Comparison of ENCODE assay signal across 31 mouse cellular contexts in the genomic region with DNA sequence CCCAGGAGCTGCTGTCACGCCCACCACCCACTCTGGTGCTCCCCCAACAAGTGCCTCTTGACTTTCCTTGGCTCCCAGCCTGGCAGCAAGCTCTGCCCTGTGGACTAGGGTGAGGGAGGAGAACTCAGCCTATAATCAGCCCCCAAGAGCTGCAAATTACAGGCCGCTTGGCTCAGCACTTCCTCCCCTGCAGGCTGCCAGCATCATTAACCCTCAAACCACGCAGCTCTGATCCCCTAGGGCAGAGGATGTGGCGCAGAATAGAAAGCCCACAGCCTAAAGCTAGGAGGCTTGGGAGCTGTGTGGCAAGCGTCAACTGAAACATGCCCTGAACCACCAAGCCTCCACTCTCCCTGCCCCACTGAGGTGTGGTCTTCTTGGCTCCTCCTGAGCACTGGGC. TPM values are rescaled to one million over a fixed set of nuclear protein-coding genes. Genes with fewer than 3 reads are reported as not detected.
DNase-seq lines count a peak whose midpoint lies in the region; ATAC-seq lines count a peak whose summit lies in the region.
"Had no signal": no experiment of that assay in that cellular context is flagged by ENCODE, and none has a peak within 500 bp of the region (broad histone marks: within the 10 kb centered on the region; RNA-seq: fewer than 3 reads in every experiment).

No protein-coding gene starts in this region.

- no peak for ATAC-seq in heart, embryonic 16.5 days (replicated peaks; ENCODE audit: extremely low read depth, insufficient read depth, low FRiP score)
- 0 out of 2 replicates have a peak, but pooled peaks have one; percentile 23 for ATAC-seq in common myeloid progenitor, adult 5-6 weeks (replicated peaks; ENCODE audit: low read depth, poor library complexity, severe bottlenecking)
- ATAC-seq: intestine, embryonic 15.5 days; liver, embryonic 12.5 days had no signal

- H3K9ac ChIP-seq in heart, embryonic 16.5 days (ENCODE audit: low read length), result no peak overlapping the region
- H3K9ac ChIP-seq: embryonic facial prominence, embryonic 13.5 days; hindbrain, embryonic 12.5 days; intestine, embryonic 15.5 days; limb, embryonic 12.5 days; liver, embryonic 12.5 days had no signal

- no peak for DNase-seq in heart, adult 11 months
- peak; percentile 32 to 51 for DNase-seq in CD8-positive naive resting alpha-beta T cell, adult 2 months (ENCODE audit: low read depth in 2 of 2, low spot score in 2 of 2)
- peak; percentile 48 to 53 for DNase-seq in thymus, postnatal 10 days (ENCODE audit: low spot score in 2 of 2)
- no peak for DNase-seq in urinary bladder, postnatal 4 days (ENCODE audit: low spot score in 2 of 2)
- DNase-seq in layer of hippocampus, adult 18-20 months (ENCODE audit: low spot score in 2 of 2), result no peak
- no peak for DNase-seq in frontal cortex, postnatal 25 days (ENCODE audit: low spot score in 2 of 2)
- DNase-seq: adrenal gland, postnatal 36 days; cerebellum, adult 11 months; cerebellum, postnatal 10 days; gastrocnemius, postnatal 36 days; heart, postnatal 10 days; kidney, adult 8-10 months; kidney, postnatal 10 days; layer of hippocampus, postnatal 36 days; lung, adult 18-20 months; retina, postnatal 1 day had no signal

- peaks cover 32% of the 10 kb centered on the region for H3K36me3 ChIP-seq in heart, embryonic 16.5 days (ENCODE audit: control insufficient read depth, insufficient read depth)

- H3K9me3 ChIP-seq in heart, embryonic 16.5 days (replicated peaks; ENCODE audit: control insufficient read depth, low read length), result no peaks in the 10 kb centered on the region
- H3K9me3 ChIP-seq: embryonic facial prominence, embryonic 13.5 days; hindbrain, embryonic 12.5 days; intestine, embryonic 15.5 days; limb, embryonic 12.5 days; liver, embryonic 12.5 days had no signal

- H3K27me3 ChIP-seq in heart, embryonic 16.5 days (ENCODE audit: control insufficient read depth, insufficient read depth, low read length), result no peaks in the 10 kb centered on the region
- H3K27me3 ChIP-seq: embryonic facial prominence, embryonic 13.5 days; hindbrain, embryonic 12.5 days; intestine, embryonic 15.5 days; limb, embryonic 12.5 days; liver, embryonic 12.5 days had no signal

- H3K4me2 ChIP-seq in heart, embryonic 16.5 days (ENCODE audit: low read depth, low read length), result no peak overlapping the region
- H3K4me2 ChIP-seq: embryonic facial prominence, embryonic 13.5 days; hindbrain, embryonic 12.5 days; intestine, embryonic 15.5 days; limb, embryonic 12.5 days; liver, embryonic 12.5 days; midbrain, embryonic 11.5 days had no signal

- peaks cover 9% of the 10 kb centered on the region for H3K4me1 ChIP-seq in heart, embryonic 16.5 days (ENCODE audit: control insufficient read depth, insufficient read depth, low read length)

- WGBS in heart, embryonic 16.5 days, result 71% methylated on average over 5 of the region's 5 CpGs

- H3K27ac ChIP-seq in heart, embryonic 16.5 days (ENCODE audit: low read length), result peak overlapping the region; percentile 40; the same call in 1 of the 2 replicates
- H3K27ac ChIP-seq: embryonic facial prominence, embryonic 13.5 days; hindbrain, embryonic 12.5 days; intestine, embryonic 15.5 days; layer of hippocampus, adult 2 months; limb, embryonic 12.5 days; liver, embryonic 12.5 days had no signal

- no peak overlapping the region for H3K4me3 ChIP-seq in heart, embryonic 16.5 days (ENCODE audit: low read length)
- H3K4me3 ChIP-seq: embryonic facial prominence, embryonic 13.5 days; hindbrain, embryonic 12.5 days; intestine, embryonic 15.5 days; layer of hippocampus, adult 2 months; limb, embryonic 12.5 days; liver, embryonic 12.5 days had no signal

RNA-seq across cellular contexts. Expression of a gene that starts 18.4 kb away (rescaled TPM):
- not detected in 2 replicates for polyA plus RNA-seq in heart, embryonic 16.5 days (2015; fragmentation: Nextera tagmentation; extraction: Ambion mirVana)
- 0.09 TPM in 1 of 2 replicates, not detected in the other for total RNA-seq in common myeloid progenitor, adult 5-6 weeks (2017)
- total RNA-seq in layer of hippocampus, adult 18-20 months (2021), result under 1 TPM in 1 of 2 experiments, not detected in 1; 0.28 TPM
- total RNA-seq: adrenal gland, adult 18-20 months; gastrocnemius, adult 18-20 months; gastrocnemius, postnatal 36 days; heart, postnatal 10 days; megakaryocyte progenitor cell, adult 5-6 weeks had no signal
- polyA plus RNA-seq: hindbrain, embryonic 12.5 days; intestine, embryonic 15.5 days; limb, embryonic 12.5 days; liver, embryonic 12.5 days; midbrain, embryonic 11.5 days; stomach, embryonic 14.5 days had no signal

RNA-seq across cellular contexts. Expression of a gene that starts 24.7 kb away (rescaled TPM):
- not detected in 2 replicates for polyA plus RNA-seq in heart, embryonic 16.5 days (2015; fragmentation: Nextera tagmentation; extraction: Ambion mirVana)
- not detected in 2 replicates for total RNA-seq in common myeloid progenitor, adult 5-6 weeks (2017)
- total RNA-seq in layer of hippocampus, adult 18-20 months (2021), result not detected
- total RNA-seq: adrenal gland, adult 18-20 months; adrenal gland, postnatal 36 days; gastrocnemius, adult 18-20 months; gastrocnemius, postnatal 36 days; heart, postnatal 10 days; layer of hippocampus, adult 2 months; layer of hippocampus, postnatal 36 days; left cerebral cortex, postnatal 10 days; megakaryocyte progenitor cell, adult 5-6 weeks had no signal
- polyA plus RNA-seq: embryonic facial prominence, embryonic 13.5 days; hindbrain, embryonic 12.5 days; limb, embryonic 12.5 days; liver, embryonic 12.5 days; midbrain, embryonic 11.5 days had no signal

RNA-seq across cellular contexts. Expression of a gene that starts 32.5 kb away (rescaled TPM):
- 16.0 and 20.6 TPM in 2 replicates for polyA plus RNA-seq in heart, embryonic 16.5 days (2015; fragmentation: Nextera tagmentation; extraction: Ambion mirVana)
- 4.6 and 5.4 TPM in 2 replicates for total RNA-seq in common myeloid progenitor, adult 5-6 weeks (2017)
- total RNA-seq in layer of hippocampus, adult 18-20 months (2021), result 10 to 100 TPM; 74.1 to 77.1 TPM

RNA-seq across cellular contexts. Expression of a gene that starts 32.6 kb away (rescaled TPM):
- 25.1 and 30.0 TPM in 2 replicates for polyA plus RNA-seq in heart, embryonic 16.5 days (2015; fragmentation: Nextera tagmentation; extraction: Ambion mirVana)
- 5.9 and 7.5 TPM in 2 replicates for total RNA-seq in common myeloid progenitor, adult 5-6 weeks (2017)
- total RNA-seq in layer of hippocampus, adult 18-20 months (2021), result 10 to 100 TPM; 12.7 to 14.6 TPM

RNA-seq across cellular contexts. Expression of a gene that starts 42.8 kb away (rescaled TPM):
- polyA plus RNA-seq in heart, embryonic 16.5 days (2015; fragmentation: Nextera tagmentation; extraction: Ambion mirVana), result not detected in 2 replicates
- total RNA-seq in common myeloid progenitor, adult 5-6 weeks (2017), result not detected in 2 replicates
- total RNA-seq in layer of hippocampus, adult 18-20 months (2021), result not detected
- total RNA-seq: adrenal gland, adult 18-20 months; adrenal gland, postnatal 36 days; gastrocnemius, adult 18-20 months; gastrocnemius, postnatal 36 days; heart, postnatal 10 days; layer of hippocampus, adult 2 months; layer of hippocampus, postnatal 36 days; left cerebral cortex, postnatal 10 days; megakaryocyte progenitor cell, adult 5-6 weeks had no signal
- polyA plus RNA-seq: embryonic facial prominence, embryonic 13.5 days; hindbrain, embryonic 12.5 days; intestine, embryonic 15.5 days; limb, embryonic 12.5 days; liver, embryonic 12.5 days; midbrain, embryonic 11.5 days; spleen, adult 2 months; stomach, embryonic 14.5 days had no signal

Comparison
In these comparisons a context has a peak if more than half of its experiments do, and no peak if none do; other contexts are left out.
1. DNase-seq: peak in CD8-positive naive resting alpha-beta T cell, adult 2 months (2 of 2) and thymus, postnatal 10 days (2 of 2); none in heart, adult 11 months (single experiment), urinary bladder, postnatal 4 days (0 of 2), layer of hippocampus, adult 18-20 months (0 of 2) and frontal cortex, postnatal 25 days (0 of 2).
2. RNA of a gene that starts 32.5 kb away (total RNA-seq): 74.1 to 77.1 TPM in layer of hippocampus, adult 18-20 months; 4.6 to 5.4 TPM in common myeloid progenitor, adult 5-6 weeks; every median in the first group is over 10 times any median in the second.